Mouse (Mus musculus) stomach, adult 2 months (tissue): ENCODE measurements around the gene Rbsn. TPM values are rescaled to one million over a fixed set of nuclear protein-coding genes. Genes with fewer than 3 reads are reported as not detected.

Experiments
- polyA plus RNA-seq: library from polyadenylated mRNA; depleted of rRNA; stranded (reverse); fragments of >200 nt; gene quantifications from 2 replicates; pipeline ENCODE4 v1.2.3, GENCODE M21; 2012; rRNA removed

Gene Rbsn
- 2.1 and 2.4 TPM in 2 replicates for polyA plus RNA-seq

GRCm38 (mm10) chr6:92214773-92215449 lies at the start of gene Rbsn:
Rbsn (minus strand) TSS chr6:92214925.

GRCm38 (mm10) chr6:92244591-92244990 lies 29.9 kb upstream of the Rbsn start, which contains the start of gene Trh:
Trh (minus strand) TSS chr6:92244650.

GRCm38 (mm10) chr6:92183621-92184131 lies 31.0 kb downstream of the Rbsn start, which contains the start of gene Mrps25:
Mrps25 (minus strand) TSS chr6:92184033.

Other genes with a start within 250 kb of the Rbsn start
- 1.6 and 2.2 TPM in 2 replicates for gene Fgd5, start 236.0 kb downstream of the Rbsn start, polyA plus RNA-seq
- 2.1 and 3.4 TPM in 2 replicates for gene Nr2c2, start 123.5 kb downstream of the Rbsn start, polyA plus RNA-seq
- gene Mrps25, start 30.9 kb downstream of the Rbsn start, polyA plus RNA-seq = 0.38 and 0.66 TPM in 2 replicates
- not detected in 2 replicates for gene Trh, start 29.7 kb upstream of the Rbsn start, polyA plus RNA-seq